Mouse (Mus musculus) cerebellum, adult 8-10 months (tissue): ENCODE measurements around the gene Chrm3.
A peak's percentile ranks its signal among the peaks of the same experiment; 100 is the strongest.

Source experiments
- DNase-seq: peaks from one replicate; pipeline ENCODE4 v3.0.0; 2022

The Chrm3 gene

DNA sequence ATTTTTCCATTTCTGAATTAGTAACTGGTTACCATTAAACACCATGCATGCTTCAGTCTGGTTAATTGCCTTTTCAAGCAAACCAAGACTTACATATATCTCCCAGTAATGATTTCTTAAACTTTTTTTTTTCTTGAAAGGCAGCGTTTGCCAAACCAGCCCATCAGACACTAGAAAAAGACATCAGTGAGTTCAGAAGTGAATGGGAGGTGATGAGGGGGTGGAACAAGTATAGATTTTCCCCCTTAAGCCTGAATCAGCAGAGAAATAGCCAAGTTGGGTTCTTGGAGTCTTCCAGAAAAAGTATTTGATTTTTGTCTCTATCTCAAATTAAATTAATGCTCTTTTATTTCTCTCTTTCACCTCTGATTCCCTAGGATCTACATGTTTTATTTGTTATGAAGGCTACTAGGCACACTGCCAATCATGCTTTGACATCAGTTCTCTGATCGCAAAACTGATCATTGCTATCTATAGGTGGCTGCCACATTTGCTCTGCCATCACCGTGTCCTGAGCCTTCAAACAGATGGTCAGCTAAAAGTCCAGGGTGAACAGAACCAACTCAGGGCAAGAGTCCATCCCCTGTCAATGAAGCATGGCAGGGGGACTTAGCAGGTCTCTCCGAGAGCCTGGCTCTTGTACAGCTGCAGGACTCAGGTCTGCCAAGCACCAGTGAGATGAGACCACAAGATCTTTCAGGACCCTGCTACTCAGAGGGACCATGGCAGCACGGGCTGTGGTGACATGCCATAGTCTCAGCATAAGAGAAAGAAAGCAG, 125.1 kb downstream of the Chrm3 start:
- no peak for DNase-seq

DNA sequence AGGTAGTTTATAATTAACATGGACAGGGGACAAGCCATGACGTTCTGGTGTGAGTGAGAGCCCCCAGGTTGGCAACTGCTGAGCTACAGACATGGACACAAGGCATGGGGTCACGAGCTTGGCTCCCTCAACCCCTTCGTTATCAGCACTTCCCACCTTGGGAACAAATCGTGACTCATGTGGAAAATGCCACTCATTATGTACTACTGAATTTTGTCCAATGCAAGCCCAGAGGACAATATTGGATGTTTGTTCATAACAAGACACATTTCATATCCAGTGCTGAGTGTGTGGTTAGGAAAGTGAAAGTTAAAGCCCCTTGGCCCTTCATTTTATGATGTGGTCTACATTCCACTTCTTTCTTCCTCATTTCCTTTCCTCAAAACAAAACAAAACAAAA, 140.2 kb downstream of the Chrm3 start:
- DNase-seq, result no peak

GRCm38 (mm10) chr13:10212112-10212511, 148.5 kb downstream of the Chrm3 start:
- DNase-seq, result no peak

GRCm38 (mm10) chr13:10210522-10211244, 150.0 kb downstream of the Chrm3 start:
- DNase-seq, result no peak

DNA sequence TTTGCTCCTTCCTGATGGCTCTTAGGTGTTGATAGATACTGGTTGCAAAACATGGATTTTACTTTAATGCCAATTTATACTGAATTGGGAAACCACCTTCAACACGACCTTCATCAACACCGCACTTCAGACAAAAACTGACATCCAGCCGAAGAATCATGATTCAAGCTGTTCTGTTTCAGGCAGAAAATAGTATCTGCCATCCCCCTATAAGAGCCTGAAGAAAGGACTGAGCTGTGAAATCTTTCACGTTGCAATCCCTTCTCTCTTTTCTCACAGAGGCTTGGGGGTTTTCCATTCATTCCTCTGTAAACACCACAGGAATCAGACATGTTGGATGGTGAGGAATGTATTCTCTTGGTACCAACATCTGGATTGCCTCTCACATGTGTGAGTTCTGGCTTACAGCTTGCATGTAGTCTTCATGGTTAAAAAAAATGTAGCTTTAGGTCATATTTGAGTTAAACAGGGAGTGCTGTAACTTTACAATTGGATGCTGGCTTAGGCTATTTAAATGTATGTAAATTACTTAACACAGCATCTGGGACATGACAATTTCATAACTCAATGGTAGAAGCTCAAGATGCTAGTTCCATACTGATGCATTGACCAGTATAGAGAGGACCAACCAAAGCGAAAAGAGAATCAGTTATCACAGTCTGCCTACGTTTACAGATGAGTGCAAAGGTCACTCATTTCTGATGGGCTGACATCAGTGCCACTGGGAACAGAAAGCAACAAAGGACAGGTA, 161.3 kb downstream of the Chrm3 start:
- DNase-seq, result no peak

GRCm38 (mm10) chr13:10189829-10190228, 170.8 kb downstream of the Chrm3 start:
- DNase-seq, result no peak

- no peak for DNase-seq
Measured at GRCm38 (mm10) chr13:10187926-10188325, 172.7 kb downstream of the Chrm3 start.

- DNase-seq, result no peak
Measured at GRCm38 (mm10) chr13:10183837-10184236, 176.8 kb downstream of the Chrm3 start.

DNA sequence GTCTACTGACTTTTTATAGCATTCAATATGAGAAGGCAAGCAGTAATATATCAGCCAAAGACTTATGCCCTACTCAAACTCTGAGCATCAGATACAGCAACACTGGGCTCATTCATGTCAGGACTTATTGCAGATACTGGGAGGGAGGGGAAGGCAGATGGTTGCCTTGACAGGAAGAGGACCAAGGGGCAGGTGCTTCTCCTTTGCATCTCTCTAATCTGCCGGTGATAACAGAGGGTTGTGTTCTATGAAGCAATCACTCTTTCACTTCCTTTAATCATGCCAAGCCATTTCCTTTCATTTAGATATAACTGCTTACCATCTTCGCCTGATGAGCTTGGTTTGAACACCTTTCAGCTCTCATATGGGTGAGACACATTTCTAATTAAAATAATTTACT, 177.9 kb downstream of the Chrm3 start:
- no peak for DNase-seq

DNA sequence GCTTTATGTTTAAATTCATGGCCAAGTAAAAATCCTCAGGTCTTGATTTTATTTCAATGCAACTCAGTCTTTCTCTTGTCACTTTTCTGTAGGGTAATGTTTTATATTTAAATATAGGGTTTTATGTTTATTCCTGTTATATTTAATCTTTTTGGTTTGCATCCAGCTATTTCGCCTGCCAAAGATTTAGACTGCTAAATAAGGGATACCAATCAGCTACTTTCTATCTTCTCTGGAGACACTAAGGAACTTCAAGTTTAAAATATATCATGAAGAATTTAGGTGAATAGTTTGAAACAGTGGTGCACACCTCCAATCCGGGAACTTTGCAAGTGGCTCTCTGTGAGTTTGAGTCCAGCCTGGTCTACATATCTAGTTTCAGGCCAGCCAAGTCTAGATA, 190.1 kb downstream of the Chrm3 start:
- no peak for DNase-seq

DNA sequence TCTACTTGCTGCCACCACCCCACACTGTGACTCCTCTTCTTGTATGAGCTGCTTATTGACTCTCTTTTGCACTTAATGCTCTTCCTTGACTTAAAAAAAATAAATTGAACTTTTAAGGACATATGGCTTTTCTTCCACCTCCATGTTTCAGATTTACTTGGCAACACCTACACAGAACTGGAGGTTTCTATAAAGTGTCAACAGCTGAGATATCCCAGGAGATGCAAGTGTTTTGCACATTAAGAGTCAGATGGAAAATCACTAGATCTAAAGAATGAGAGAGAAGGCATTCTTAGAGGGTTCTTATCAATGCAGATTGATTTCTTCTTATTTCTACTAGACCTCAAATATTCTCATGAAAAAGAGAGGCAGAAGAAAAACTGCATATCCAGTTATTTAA, 197.3 kb downstream of the Chrm3 start:
- no peak for DNase-seq

DNA sequence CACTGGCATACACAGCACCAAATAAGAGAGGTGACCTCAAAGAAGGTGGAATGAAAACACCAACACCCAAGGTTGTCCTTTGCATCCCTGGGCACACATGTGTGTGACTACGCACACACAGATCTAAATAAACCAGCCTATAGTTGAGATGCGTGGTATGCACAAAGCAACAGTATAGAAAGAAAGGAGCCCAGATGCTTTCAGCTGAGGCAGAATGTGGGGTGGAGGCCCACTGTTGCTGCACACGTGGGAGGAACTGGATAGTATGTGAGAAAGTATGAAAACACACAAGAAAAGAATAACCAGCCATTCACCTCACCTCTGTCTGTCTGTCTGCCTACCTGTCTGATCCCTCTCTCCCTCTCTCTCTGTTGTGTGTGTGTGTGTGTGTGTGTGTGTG, 203.2 kb downstream of the Chrm3 start:
- DNase-seq, result no peak

DNA sequence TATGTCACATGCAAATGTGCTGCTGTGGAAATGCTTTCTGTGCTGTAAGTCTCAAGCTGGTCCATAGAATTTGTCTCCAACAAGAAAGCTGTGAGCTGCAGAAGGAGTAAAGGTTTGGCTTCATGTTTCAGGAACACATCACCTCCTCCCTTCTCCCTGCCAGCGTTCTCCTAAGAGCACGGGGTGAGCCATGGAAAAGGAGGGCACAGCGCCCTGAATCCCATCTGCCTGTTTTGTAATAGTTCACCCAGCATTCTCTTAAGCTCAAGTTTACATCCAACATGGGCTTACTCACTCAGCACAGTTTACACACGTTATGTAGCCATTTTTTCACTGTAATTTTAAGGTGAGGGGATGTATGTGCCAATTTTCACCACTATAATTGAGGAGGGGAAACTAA, 220.1 kb downstream of the Chrm3 start:
- no peak for DNase-seq

GRCm38 (mm10) chr13:10138878-10139277, 221.8 kb downstream of the Chrm3 start:
- no peak for DNase-seq

- DNase-seq, result no peak
Measured at GRCm38 (mm10) chr13:10131064-10131463, 229.6 kb downstream of the Chrm3 start.

DNA sequence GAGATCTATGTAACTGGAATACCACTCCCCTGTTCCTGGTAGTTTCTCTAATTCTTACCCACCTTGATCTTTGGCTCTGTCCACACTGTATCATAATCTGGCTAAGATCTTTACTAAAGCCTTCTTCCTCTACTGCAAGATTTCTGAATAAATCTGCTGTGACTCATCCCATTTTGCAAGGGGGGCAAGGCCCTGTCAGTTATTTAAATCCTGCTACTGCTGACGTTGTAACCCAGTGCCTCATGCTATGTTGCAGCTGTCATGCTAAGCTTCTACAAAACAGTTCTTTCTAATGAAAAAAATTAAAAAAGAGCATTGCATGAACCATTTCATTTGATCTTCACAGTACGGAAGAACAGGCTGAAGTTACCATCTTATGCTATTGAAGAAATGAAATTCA, 248.4 kb downstream of the Chrm3 start:
- DNase-seq, result no peak

- no peak for DNase-seq
Measured at GRCm38 (mm10) chr13:10109542-10109941, 251.1 kb downstream of the Chrm3 start.

DNA sequence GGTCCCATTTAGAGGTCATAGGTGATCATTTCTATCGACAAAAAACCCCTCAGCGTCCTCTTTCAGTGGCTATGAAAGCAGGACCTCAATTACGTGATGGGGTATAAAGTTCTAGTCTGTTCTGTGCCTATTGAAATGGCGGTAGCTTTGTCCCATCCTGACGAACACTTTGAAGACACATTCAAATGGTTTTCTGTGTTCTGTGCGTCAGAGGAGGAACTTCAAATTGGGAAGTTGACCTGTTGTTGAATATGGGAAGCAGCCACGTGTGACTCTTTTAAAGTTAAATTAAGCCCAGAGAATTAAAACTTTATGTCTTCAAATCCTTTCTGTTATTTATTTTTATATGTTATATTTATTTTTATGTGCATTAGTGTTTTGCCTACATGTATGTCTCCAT, 253.3 kb downstream of the Chrm3 start:
- no peak for DNase-seq

DNA sequence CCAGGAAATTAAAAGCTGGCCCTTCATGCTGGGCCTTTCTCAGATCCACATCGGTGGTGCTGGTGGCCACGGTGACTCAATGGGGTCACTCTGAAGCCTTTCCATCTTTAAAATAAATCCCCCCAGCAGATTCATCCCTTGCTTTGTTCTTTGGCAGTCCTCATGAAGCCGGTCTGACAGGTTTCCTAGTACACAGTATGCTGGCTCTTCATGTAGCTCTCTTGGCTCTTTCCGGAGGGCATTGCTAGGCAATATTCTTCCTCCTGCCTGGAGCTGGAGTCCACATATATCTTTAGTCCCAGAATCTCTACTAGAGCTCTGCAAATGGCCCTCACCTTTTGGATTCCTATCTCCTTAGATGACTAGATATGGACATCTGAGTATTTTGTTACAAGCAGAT, 269.9 kb downstream of the Chrm3 start:
- DNase-seq, result no peak

- peak; percentile 0 for DNase-seq
Measured at GRCm38 (mm10) chr13:10086336-10086735, 274.3 kb downstream of the Chrm3 start.

DNA sequence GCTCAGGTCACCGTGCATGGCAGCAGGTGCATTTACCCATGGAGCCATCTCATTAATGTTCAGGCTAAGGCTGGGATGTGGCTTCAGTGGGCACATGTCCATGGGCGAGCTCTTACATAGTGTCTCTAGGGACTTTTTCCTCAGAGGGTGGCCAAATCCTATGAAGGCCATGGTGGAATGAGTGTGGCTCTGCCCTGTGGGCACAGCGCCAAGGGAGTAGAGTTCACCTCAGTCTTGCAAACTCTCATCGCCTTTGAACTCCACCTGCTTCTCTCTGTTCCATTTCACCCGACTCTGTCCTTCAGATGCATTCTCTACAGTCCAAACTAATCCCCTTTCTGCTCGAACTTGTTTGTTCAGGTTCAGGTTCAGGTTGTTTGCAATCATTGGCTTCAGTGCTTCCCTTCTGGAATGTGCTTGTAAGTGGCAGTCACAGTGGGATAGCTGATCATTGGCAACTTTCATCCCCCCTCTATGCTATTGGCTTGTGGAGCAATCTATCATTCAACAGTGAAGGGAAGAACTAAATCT, 278.7 kb downstream of the Chrm3 start:
- no peak for DNase-seq

- no peak for DNase-seq
Measured at GRCm38 (mm10) chr13:10071165-10071564, 289.5 kb downstream of the Chrm3 start.

DNA sequence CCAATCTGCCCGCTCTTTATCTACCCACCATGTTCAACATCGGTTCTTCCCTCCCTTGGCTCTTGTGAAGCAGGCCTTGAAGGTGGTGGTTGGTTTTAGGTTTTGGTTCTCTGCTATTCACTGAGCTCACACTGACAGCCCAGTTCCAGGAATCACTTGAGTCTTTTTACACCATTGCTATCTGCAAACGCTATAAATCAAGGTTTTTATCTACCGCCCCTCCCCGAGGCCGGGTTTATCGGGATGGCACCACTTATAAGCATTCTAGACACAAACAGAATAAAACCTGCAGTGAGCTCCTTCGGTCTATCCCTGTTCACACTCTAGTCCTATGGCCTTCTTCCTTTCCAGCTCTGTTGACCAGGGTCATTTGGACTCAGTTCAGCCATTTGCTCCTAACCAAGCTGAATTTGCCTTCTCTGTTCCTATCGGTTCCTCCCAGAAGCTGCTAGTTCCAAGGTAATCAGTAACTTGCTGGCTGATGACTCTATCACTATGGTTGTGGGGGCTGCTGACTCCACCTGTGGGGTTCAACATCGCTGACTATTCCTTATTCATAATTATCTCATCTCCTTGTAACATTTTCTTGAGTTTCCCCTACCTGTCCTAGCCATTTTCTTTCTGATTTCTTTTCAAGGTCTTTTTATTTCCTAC, 291.6 kb downstream of the Chrm3 start:
- DNase-seq, result no peak
